ENCODE assay signal across 8 mouse cellular contexts in the genomic region with DNA sequence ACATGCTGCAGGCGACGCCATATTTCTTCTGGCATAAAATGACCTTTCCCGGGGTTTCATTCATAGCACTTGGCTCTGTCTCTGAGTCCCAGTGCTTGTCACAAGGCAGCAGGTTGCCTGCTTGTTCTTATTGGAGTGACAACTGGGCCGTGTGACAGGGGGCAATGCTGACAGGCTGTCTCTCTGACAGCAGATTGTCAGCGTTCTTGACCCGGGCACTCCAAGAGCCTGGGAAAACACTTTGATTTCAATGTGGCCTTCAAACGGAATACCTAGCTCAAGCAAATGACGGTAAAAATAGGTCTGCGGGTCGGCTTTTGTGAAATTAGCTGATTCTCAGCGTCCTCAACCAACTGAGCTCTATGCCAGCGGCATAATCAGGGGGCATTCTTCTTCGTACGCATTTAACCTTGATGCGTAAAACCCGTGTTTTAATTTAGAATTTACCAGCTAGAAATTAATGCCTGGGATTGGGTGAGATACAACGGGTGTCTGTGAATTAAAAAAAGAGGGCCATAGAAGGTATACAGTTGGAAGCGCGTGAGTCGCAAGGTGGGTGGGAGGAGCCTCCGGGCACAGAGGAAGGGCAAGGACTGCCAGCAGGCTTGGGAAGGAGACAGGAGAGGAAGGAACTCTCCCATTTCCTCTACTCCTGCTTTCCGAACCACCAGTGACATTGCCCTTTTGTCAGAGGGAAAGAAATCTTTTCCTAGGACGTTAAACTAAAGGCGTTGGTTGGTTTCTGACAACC. TPM values are rescaled to one million over a fixed set of nuclear protein-coding genes. Genes with fewer than 3 reads are reported as not detected.
A peak's percentile ranks its signal among the peaks of the same experiment; 100 is the strongest.
DNase-seq lines count a peak whose midpoint lies in the region; ATAC-seq lines count a peak whose summit lies in the region.

No protein-coding gene starts in this region.

- peak overlapping the region; percentile 94 for H3K27ac ChIP-seq in heart, embryonic 16.5 days (ENCODE audit: low read length)
- H3K27ac ChIP-seq in liver, embryonic 13.5 days = no peak overlapping the region

- H3K4me1 ChIP-seq in heart, embryonic 16.5 days (ENCODE audit: control insufficient read depth, insufficient read depth, low read length) = peaks cover 33% of the 10 kb centered on the region
- peaks cover 27% of the 10 kb centered on the region for H3K4me1 ChIP-seq in liver, embryonic 13.5 days (replicated peaks)

- H3K4me2 ChIP-seq in heart, embryonic 16.5 days (ENCODE audit: low read depth, low read length) = peak overlapping the region; percentile 66
- peak overlapping the region; percentile 31 for H3K4me2 ChIP-seq in liver, embryonic 13.5 days

- ATAC-seq in frontal cortex, adult (ENCODE audit: low TSS enrichment) = peak; percentile 58
- ATAC-seq in heart, embryonic 16.5 days (replicated peaks; ENCODE audit: extremely low read depth, insufficient read depth, low FRiP score) = peak; percentile 86
- no peak for ATAC-seq in liver, embryonic 13.5 days (ENCODE audit: low read depth)
- no peak for ATAC-seq in megakaryocyte-erythroid progenitor cell, adult 5-6 weeks (replicated peaks; ENCODE audit: low FRiP score, low TSS enrichment, poor library complexity, severe bottlenecking)

- H3K4me3 ChIP-seq in heart, embryonic 16.5 days (ENCODE audit: low read length) = peak overlapping the region; percentile 38
- peak overlapping the region; percentile 18; the same call in 1 of the 2 replicates for H3K4me3 ChIP-seq in liver, embryonic 13.5 days (replicated peaks)

- H3K36me3 ChIP-seq in heart, embryonic 16.5 days (ENCODE audit: control insufficient read depth, insufficient read depth) = no peaks in the 10 kb centered on the region
- no peaks in the 10 kb centered on the region for H3K36me3 ChIP-seq in liver, embryonic 13.5 days

- no peaks in the 10 kb centered on the region for H3K9me3 ChIP-seq in heart, embryonic 16.5 days (replicated peaks; ENCODE audit: control insufficient read depth, low read length)
- H3K9me3 ChIP-seq in liver, embryonic 13.5 days (replicated peaks) = no peaks in the 10 kb centered on the region

- no peaks in the 10 kb centered on the region for H3K27me3 ChIP-seq in heart, embryonic 16.5 days (ENCODE audit: control insufficient read depth, insufficient read depth, low read length)
- 0 out of 2 replicates have a peak, but pooled peaks cover 7% of the 10 kb centered on the region for H3K27me3 ChIP-seq in liver, embryonic 13.5 days

- WGBS in heart, embryonic 16.5 days = 29% methylated on average over 24 of the region's 24 CpGs
- 37% methylated on average over 24 of the region's 24 CpGs for WGBS in liver, embryonic 13.5 days (ENCODE audit: insufficient replicate concordance)

- DNase-seq in frontal cortex, postnatal 10 days (ENCODE audit: low spot score in 2 of 2) = no peak
- peak; percentile 74 for DNase-seq in cerebellum, adult 9-11 months
- DNase-seq in liver, embryonic 13.5 days = no peak
- DNase-seq in urinary bladder, postnatal 14 days (ENCODE audit: low spot score) = no peak
- no peak for DNase-seq in left cerebral cortex, adult 9 months (ENCODE audit: low spot score in 2 of 2)

- H3K9ac ChIP-seq in heart, embryonic 16.5 days (ENCODE audit: low read length) = peak overlapping the region; percentile 61
- no peak overlapping the region for H3K9ac ChIP-seq in liver, embryonic 13.5 days

RNA-seq across cellular contexts. Expression of a gene that starts 13.7 kb away (rescaled TPM):
- 27.4 and 27.6 TPM in 2 replicates for polyA plus RNA-seq in heart, embryonic 16.5 days (2015; fragmentation: Nextera tagmentation; extraction: Ambion mirVana)
- polyA plus RNA-seq in liver, embryonic 13.5 days (2015; fragmentation: Nextera tagmentation; extraction: Ambion mirVana) = 4.4 and 5.6 TPM in 2 replicates
- 0.31 TPM in 1 of 2 replicates, not detected in the other for total RNA-seq in megakaryocyte-erythroid progenitor cell, adult 5-6 weeks (2014; fragmentation: Nextera tagmentation)
- 1.5 and 5.7 TPM in 2 replicates for total RNA-seq in megakaryocyte-erythroid progenitor cell, adult 5-6 weeks (2017)

RNA-seq across cellular contexts. Expression of a gene that starts 46.8 kb away (rescaled TPM):
- polyA plus RNA-seq in heart, embryonic 16.5 days (2015; fragmentation: Nextera tagmentation; extraction: Ambion mirVana) = 104 and 115 TPM in 2 replicates
- 163 and 198 TPM in 2 replicates for polyA plus RNA-seq in liver, embryonic 13.5 days (2015; fragmentation: Nextera tagmentation; extraction: Ambion mirVana)
- 549 and 560 TPM in 2 replicates for total RNA-seq in megakaryocyte-erythroid progenitor cell, adult 5-6 weeks (2014; fragmentation: Nextera tagmentation)
- total RNA-seq in megakaryocyte-erythroid progenitor cell, adult 5-6 weeks (2017) = 733 and 821 TPM in 2 replicates

Comparison
In these comparisons a context has a peak if more than half of its experiments do, and no peak if none do; other contexts are left out.
1. ATAC-seq: peak in frontal cortex, adult (single experiment) and heart, embryonic 16.5 days (single experiment); none in liver, embryonic 13.5 days (single experiment) and megakaryocyte-erythroid progenitor cell, adult 5-6 weeks (single experiment).